Mouse (Mus musculus) v-Abl transformed pro-B cells (cell line): Measurements from ENCODE around the gene Galnt13.
"Not testable (repeated sequence)": the region's sequence is repeated elsewhere in the genome, so short reads cannot be mapped to it uniquely, and the experiment has no call there.

ENCODE experiments used
- in situ Hi-C, 2 experiments: fragments of 400-800 bp; cut with MboI; formaldehyde crosslinking; loops; one replicate each; pipeline ENCODE4 v1.15.1; 2025; ENCODE audit not compliant: unreplicated experiment in 2 of 2

Gene Galnt13

DNA sequence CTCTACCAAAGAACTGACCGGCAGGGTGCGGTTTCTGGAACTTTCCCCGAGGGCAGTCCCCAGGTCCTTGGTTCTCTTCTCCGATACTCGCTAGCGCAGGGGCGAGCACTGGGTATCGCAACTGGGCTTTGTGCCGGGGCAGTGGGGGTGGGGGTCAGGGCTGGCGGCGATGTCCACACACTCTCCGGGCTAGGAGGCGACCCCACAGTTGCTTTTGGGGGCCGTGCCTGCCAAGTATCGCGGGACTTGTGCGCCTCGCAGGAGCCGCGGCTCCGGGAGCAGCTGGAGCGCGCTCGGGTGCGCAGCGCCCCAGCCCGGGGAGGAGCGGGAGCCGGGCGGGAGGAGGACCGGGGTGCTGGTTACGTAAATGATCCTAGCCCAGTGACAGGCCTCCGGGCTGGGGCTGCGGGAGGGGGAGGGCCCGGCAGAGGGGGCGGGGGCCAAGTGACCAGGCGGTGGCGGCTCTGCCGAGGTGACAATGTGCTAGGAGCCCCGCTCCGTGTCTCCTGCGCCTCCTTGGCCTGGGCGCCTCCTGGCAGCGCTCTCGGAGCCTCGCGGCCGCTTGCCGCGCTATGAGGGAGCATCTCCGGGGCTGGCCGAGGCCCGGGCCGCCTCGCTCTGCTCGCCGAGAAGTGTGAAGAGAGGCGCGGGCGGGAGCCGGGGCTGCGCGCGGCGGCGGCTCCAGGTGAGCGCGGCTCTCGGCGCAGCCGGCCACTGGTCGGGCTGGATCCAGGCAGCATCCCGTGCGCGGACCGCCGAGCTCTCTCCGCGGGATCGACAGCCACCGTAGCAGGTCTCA, at the start of gene Galnt13:
Gene Galnt13 (plus strand): TSS at position 381 of the 799 bp plus-strand sequence.
- in situ Hi-C loops: no loop called here

DNA sequence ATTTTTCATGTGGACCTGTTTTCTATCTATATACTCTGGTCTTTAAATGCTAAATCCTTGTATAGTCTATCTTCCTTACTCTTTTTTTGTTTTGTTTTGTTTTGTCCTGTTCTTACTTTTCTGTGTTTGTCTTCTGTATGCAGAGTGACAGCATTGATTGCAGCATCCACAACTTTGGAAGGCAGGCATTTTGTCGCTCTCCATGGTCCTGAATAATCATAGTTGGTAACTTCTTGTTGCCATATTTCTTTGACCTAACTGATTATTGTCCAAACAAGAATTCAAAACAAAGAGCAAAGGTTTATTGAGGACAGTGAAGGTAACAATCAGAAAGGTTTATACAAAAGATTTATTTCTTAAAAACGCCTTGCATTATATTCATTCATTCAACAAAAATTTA, 5.1 kb upstream of the Galnt13 start:
- in situ Hi-C loops: no loop called here

- in situ Hi-C loops: no loop called here
Measured at GRCm38 (mm10) chr2:54435380-54435779, 737 bp upstream of the Galnt13 start.

GRCm38 (mm10) chr2:54436736-54437500, 801 bp downstream of the Galnt13 start:
- in situ Hi-C loops: no loop called here

- in situ Hi-C loops: no loop called here
Measured at GRCm38 (mm10) chr2:54437501-54437830, 1.3 kb downstream of the Galnt13 start.

GRCm38 (mm10) chr2:54442734-54443500, 6.8 kb downstream of the Galnt13 start:
- in situ Hi-C loops: no loop called here

- in situ Hi-C loops: no loop called here
Measured at GRCm38 (mm10) chr2:54483426-54483825, 47.3 kb downstream of the Galnt13 start.

DNA sequence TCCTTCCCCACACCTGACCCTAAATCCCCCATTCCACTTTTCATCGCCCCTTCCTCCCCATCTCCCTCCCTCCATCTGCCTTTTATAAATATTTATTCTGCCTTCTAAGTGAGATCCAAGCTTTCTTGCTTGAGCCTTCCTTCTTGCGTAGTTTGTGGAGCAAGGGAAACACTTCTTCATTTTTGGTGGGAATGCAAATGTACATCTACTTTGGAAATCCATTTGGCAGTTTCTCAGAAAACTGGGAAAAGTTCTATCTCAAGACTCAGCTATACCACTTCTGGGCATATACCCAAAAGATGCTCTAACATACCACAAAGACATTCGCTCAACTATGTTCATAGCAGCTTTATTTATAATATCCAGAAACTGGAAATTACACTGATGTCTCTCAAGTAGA, 86.9 kb downstream of the Galnt13 start:
- in situ Hi-C loops: no loop called here

DNA sequence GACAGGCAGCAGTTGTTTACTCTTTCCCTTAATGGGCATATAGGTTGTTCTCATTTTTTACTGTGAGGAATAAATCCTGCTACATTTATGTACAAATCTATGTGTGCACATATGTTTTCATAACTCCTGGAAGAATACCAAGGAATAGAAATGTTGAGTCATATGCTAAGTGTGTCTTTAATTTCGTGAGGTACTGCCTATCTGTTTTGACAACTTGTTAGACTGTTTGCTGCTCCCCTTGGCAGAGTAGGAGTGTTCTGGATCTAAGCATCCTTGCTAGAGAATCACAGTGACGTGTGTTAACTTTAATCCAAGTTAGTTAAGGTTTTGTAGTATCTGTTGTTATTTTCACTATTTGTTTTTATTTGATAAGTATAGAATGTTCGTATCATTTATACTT, 91.0 kb downstream of the Galnt13 start:
- in situ Hi-C loops: no loop called here

GRCm38 (mm10) chr2:54558357-54559153, 122.4 kb downstream of the Galnt13 start:
- in situ Hi-C loops: no loop called here

DNA sequence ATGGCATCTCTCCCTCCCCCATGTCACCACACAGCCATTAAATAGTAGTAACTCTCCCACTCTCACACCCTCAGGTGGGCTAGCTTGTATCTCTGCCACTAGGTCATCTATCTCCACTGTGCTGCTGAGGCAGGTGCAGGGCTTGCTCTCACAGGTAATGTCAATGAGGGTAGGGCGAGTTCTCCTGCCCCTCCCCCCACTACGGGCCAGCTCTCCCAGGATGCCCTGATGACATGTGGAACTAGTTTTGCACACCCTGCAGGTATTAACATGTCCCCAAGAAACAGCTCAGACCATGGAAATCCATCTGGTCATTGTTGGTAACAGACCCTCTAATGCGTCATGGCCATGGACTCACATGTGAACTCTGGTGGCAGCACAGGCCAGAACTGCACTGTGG, 129.0 kb downstream of the Galnt13 start:
- in situ Hi-C loops: no loop called here

GRCm38 (mm10) chr2:54567186-54567585, 131.1 kb downstream of the Galnt13 start:
- in situ Hi-C loops: no loop called here

GRCm38 (mm10) chr2:54567632-54568031, 131.5 kb downstream of the Galnt13 start:
- in situ Hi-C loops: no loop called here

DNA sequence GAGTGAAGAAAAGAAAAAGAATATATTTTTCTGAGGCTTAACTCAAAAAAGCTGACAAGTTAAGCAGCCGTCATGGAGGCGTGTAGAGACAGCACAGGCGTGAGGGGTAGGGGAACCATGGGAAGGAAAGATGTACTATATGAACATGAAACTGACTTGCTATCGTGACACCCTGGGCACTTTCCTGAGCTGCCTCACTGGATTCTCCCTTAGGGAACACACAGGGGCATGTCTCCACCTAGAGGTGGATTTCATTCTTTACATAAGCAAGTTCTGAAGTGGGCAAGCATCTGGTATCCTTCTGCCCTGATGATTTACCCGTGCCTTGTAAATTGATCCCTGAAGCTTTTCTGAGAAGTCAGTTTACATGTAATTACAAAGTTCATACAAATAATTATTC, 277.7 kb downstream of the Galnt13 start:
- in situ Hi-C loops: not testable (repeated sequence)

DNA sequence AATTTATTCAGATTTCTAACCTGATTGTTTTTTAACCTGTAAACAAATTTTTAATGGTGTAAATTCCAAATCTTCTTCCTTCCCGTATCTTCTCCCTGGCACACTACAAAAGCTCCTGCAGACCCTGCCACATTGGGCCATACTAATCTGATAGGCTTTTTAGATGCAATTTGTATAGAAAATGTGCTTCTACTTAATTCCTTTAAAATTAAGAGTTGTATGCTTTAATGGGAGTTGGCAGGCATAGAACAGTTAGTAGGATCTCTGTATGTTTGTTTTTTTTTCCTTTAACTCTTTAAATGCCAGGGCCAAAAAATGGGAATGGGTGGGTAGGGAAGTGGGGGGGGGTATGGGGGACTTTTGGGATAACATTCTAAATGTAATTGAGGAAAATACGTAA, 315.1 kb downstream of the Galnt13 start:
- in situ Hi-C loops: no loop called here

GRCm38 (mm10) chr2:54759781-54760180, 323.7 kb downstream of the Galnt13 start:
- in situ Hi-C loops: no loop called here

DNA sequence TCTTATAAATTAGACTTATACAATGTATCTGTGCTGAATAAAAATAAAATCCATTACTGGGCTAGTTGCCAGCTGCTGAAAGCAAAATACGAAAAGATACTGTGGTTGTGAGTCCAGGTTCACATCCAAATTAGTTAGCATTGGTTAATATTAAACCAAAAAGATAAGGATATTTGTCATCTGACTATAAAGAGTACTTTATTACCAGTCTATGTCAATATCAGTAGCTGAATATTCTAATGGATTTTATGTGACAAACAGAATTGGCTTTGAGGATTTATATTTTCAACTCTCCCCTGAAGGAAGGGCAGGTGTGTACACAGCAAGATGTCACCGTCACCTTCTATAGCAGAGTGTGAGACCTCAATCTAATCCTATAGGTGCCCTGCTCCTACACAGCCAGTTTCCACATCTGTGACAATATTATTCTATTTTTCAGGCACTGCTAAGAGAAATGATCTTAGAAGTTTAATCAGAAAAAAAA, 342.7 kb downstream of the Galnt13 start:
- in situ Hi-C loops: no loop called here

- in situ Hi-C loops: no loop called here
Measured at GRCm38 (mm10) chr2:54813670-54814256, 377.6 kb downstream of the Galnt13 start.

GRCm38 (mm10) chr2:54841245-54841644, 405.1 kb downstream of the Galnt13 start:
- in situ Hi-C loops: no loop called here
